Mouse (Mus musculus) retina, postnatal 7 days (tissue): ENCODE measurements around the gene Vav1.
A peak's percentile ranks its signal among the peaks of the same experiment; 100 is the strongest.
"Not testable (repeated sequence)": the region's sequence is repeated elsewhere in the genome, so short reads cannot be mapped to it uniquely, and the experiment has no call there.

Source experiments
- DNase-seq: peaks from one replicate; pipeline ENCODE4 v3.0.0-alpha.2; 2012; ENCODE audit warnings: low read depth, low spot score

The Vav1 gene

DNA sequence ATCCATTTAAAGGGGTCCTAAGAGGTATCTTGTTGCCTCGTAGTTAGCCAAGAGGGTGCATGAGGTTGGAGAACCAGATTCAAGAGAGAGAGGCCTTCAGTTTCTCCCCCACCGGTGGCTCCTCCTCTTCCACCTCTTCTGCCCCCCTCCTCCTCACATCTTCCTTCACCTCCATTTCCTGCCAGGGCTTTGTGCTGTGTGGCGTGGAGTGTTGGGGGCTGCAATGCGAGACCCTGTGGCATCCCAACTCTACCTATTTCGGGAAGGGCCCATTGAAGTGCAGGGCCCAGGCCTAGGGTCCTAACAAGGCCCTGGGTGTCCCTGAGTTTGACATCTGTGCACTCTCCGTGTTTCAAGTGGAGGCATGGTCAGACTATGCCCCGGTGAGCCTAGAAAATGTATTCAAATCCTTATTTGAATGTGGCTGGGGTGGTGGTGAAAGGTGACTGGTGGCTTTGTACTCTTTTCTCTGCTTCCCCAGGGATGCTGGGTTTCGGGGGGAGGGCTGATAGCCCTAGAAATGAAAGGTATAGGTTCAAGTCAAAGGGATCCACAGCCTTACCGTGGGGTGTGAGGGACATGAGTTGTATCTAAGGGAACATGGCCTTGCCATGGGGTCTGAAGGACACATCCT, 808 bp downstream of the Vav1 start:
- DNase-seq = no peak

DNA sequence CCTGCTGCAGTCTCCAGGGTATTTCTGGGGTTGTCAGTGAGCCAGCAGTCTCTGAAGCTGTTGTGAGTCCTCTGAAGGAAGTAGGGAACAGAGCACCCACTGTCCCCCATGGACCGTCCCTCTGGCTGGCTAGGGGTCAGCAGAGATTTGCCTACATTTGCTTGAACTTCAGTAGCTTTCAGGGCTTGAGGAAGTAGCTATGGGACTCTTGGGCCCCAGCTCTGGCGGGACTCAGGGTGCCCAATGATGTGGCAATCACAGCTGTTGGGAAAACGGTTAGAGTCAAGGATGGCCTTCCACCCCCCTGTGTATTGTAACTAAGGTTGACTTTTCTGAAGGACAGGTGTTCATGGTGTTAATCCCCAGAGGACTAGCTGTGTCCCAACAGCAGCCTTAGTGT, 1.5 kb downstream of the Vav1 start:
- no peak for DNase-seq

DNA sequence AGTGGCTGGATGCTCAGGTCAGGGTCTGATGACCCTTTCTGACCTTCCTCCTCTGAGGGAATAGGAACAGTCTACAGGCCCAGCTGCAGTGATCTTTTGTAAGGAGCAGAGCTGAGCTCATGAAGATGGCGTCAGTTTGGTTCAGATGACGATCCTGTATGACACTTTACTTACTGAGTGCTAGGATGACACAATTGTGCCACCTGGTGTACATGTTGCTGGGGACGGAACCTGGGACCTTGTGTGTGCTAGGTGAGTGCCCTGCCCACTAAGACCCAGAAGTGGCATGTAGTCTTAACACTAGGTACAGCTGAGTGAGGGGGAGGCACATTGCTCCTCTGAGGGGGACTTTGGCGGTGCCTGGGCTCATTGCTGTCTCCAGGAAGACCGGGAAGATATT, 5.0 kb downstream of the Vav1 start:
- no peak for DNase-seq

DNA sequence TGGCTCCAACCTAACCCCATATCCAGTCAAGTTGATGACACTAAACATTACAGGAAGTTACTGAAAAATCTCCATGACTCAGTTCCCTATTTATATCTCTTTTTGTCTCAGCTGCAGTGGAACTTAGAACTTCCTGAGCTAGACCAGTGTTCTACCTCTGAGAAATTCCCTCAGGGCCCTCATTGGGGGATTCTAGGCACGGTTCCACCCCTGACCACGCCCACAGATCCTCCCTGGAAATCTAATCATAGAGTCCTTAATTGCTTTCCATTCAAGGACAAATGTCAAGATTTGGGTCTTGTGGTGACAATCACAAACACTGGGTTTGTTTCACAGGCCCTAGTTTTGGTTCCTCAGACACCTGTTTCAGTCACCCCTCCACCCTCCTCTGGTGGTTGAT, 6.2 kb downstream of the Vav1 start:
- DNase-seq = no peak

DNA sequence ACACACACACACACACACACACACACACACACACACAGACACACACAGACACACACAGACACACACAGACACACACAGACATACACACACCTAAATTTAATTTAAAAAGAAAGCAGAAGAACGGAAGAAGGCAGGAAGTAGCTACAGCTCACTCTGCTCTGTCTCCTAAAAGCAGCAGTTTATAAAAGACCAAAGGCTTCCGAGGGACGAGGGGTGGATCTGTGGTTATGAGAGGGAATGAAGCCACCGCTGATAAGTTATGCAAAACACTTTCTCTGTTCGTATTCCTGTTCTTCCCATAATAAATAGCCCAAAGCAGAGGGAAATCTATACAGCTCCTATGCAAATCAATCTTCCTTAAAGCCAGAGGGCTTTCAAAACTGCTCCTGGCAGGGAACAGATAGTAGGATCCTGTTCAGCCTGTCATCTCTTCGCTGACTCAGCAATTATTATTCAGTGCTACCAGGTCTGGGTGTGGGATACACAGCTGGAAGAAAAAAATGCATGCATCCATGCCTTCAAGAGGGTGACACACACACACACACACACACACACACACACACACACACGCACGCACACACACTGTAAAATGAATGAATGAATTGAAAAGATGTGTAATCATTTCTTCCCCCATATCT, 7.9 kb downstream of the Vav1 start:
- no peak for DNase-seq

DNA sequence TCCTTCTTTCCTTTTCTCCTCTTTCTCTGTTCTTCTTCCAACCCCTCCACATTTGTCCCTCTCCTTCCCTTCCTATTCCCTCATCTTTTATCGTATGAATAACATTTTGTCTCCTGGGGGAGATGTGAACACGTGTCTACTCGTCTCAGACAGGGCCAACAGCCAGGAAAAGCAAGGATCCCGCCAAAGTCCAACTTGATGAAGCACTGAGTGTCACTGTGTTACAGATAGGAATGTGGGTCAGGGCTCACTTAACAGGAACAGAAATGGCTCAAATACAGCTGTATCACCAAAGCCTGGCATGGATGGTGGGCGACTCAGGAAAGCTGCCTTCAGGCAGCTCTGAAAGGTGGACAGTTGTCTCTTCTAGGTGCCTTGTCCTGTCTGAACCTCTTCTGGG, 10.4 kb downstream of the Vav1 start:
- DNase-seq = no peak

DNA sequence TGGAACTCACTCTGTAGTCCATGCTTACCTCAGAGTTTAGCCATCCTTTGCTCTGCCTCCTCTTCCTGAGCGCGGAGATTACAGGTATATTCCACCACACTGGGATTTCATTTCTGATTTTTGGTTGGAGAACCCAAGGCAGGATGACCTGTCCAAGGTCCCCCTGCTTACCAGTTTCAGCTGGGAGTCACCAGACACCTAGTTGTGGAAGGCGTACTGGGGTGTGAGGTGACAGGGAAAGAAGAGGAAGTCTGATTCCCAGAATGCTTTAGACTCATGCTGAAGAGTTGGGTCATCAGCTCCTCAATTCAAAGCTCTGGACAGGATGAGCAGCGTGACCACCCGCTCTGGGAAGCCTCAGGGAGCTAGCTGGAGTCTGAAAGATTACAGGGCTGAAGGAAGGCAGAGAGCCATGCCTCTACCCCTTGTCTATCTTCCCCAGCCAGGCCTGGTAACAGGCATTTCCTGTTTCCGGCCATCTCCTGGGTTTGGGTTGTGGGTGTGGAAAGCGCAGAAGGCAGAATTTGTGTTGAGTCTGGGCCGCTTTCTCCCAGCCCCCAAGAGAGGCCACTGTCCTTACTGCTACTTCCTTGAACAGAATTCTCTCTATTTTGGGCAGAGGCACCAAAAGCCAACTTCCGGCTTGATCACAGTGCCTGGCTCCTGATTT, 11.2 kb downstream of the Vav1 start:
- DNase-seq = no peak

DNA sequence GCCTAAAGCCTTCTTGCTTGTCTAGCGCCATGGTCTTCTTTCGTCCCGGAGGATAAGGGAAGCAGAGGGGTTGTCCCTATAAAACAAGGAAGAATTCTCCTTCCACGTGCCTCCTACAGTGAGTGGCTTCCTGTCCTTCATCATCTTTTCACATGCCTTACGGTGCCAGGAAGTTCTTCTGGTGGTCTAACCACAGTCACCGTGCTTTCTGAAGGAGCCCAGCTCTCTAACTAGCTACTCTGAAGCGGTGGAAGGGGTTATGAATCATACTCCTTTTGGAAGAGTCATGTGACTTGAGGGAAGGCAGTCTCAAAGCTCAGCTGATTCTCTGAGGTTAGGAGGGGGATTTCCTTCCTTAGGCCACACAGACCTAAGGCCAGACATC, 11.8 kb downstream of the Vav1 start:
- DNase-seq = no peak

DNA sequence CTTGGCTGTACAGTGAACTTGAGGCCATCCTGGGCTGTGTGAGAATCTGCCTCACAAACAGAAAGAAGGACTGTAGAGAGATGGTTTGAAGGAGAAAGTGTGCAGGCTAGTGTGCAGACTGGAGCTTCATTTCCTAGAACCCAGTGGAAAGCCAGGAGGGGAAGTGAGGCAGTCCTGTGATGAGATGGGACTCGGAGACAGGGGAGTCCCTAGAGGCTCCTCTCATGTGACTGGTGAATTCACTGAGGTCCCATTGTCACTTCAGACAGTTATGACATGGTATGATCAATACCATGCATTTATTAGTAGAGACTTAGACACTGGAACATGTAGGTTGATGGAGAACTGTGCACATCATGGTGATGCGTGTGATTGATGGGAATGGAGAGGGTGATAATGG, 13.4 kb downstream of the Vav1 start:
- DNase-seq = no peak

DNA sequence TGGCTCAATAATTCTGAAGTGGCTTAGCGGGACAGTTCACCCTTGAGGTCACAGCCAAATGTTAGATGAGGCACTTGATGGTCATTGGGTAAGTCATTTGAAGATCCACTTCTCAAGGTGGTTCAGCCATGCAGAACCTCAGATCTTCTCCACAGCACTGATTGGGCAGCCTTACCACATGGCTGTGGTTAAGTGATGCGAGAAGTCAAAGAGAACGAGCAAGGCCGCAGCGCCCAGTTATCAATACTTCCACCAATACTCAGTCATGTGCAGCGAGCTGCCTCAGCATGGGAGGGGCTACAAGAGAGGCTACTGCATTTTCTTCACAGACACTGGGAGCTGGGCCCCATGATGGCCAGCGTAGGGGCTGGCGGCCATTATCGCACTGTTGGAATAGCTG, 14.1 kb downstream of the Vav1 start:
- DNase-seq = no peak

DNA sequence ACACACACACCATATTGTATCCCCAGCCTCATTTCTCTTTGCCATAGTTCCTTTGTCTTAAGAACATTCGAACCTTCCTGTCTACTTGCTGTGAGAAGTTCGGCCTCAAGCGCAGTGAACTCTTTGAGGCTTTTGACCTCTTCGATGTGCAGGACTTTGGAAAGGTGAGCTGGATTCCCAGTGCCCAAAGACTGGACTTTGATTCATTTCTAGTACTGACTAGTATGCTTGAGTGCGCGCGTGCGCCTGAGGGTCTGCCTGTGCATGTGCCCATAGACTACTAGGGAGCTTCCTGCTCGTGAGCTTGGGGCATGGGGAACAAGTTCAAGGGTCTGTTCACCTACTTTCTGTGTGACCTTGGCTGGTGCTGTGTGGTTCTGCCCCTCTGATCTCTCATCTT, 17.0 kb downstream of the Vav1 start:
- no peak for DNase-seq

DNA sequence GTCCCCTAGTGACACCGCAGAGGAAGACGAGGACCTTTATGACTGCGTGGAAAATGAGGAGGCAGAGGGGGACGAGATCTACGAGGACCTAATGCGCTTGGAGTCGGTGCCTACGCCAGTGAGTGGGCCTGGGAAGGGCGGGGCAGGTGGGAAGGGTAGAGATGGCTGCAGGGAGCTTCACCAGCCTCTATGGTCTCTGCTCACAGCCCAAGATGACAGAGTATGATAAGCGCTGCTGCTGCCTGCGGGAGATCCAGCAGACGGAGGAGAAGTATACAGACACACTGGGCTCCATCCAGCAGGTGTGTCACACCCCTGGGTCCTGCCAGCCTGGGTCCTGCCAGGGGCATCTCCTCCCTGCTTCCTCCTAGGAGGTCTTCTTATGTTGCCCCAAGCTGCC, 18.1 kb downstream of the Vav1 start:
- no peak for DNase-seq

DNA sequence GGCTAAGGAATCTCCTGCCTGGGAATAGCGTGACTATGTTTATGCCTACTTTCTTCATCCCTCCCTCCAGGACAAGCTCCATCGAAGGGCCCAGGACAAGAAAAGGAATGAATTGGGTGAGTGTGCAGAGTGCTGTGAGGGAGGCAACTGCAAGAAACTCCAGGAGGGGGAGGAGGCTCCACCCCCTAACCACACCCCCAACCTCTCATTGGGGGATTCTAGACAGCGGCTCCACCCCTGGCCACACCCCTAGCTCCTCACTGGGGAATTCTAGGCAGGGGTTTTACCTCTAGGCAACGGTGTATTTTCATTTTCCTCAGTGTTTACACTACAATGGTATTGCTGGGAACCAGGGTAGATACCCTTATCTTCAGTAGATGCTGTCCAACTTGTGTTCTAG, 26.7 kb downstream of the Vav1 start:
- no peak for DNase-seq

DNA sequence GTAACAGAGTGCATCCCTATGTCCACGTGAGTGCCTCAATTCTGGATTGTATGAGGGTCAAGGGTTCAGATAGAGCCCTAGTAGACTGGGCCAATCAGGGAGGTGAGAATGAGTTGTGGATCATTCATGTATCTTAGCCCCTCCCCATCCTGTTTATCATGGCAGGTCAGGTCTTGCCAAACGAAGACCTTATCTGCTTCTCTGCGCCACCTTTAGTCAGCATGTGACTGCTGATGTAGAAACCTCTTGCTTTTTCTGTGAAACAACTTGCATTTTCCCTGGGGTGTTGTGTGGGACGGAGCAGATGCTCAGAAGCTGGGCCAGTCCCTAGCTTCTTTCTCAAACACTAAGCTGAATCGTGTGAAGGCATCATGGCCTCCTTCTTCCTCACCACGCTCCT, 28.2 kb downstream of the Vav1 start:
- no peak for DNase-seq

DNA sequence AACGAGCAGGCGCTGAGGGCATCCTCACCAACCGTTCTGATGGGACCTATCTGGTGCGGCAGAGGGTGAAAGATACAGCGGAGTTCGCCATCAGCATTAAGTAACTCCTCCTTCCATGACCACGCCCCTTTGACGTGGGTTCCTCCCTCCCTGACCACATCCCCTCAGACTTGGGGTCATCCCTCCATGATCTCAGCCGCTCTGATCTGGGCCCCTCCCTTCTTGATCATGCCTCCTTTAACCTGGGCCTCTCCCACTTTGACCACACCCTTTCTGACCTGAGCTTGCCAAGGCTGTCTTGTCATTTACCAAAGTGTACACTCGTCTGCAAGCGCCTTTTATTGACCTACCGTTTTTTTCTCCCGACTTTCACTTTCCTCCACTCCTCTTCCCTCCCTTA, 32.9 kb downstream of the Vav1 start:
- DNase-seq = no peak

DNA sequence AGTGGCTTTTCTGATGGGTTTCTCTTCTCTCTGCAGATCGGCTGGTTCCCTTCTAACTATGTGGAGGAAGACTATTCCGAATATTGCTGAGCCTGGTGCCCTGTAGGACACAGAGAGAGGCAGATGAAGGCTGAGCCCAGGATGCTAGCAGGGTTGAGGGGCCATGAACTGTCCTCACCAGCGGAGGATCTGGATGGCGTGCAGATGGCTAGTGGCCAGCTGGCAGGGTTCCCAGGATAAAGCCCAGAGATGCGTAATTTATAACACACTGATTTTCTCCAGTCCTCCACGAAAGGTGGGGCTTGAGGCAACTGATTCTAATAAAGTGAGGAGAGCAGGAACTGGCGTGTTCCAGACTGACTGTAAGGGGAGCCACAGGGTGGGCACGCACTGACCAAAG, 48.7 kb downstream of the Vav1 start:
- DNase-seq = no peak

DNA sequence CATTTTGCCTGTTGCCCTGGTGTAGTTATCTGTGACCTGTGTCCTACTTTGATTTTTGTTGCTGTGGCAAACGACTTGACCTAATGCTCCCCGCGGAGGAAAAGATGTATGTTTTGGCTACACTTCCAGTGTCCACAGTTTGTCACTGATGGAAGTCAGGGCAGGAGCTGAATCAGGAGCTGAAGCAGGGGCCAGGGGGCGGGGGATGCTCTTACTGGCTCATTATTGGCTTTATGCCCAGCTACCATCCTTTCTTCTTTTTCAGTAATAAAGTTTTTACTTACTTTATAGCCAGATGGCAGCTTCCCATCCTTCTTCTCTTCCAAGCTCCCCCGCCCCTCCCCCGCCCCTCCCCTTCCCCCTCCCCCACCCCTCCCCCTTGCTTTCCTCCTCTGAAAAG, 50.0 kb downstream of the Vav1 start:
- DNase-seq = no peak

DNA sequence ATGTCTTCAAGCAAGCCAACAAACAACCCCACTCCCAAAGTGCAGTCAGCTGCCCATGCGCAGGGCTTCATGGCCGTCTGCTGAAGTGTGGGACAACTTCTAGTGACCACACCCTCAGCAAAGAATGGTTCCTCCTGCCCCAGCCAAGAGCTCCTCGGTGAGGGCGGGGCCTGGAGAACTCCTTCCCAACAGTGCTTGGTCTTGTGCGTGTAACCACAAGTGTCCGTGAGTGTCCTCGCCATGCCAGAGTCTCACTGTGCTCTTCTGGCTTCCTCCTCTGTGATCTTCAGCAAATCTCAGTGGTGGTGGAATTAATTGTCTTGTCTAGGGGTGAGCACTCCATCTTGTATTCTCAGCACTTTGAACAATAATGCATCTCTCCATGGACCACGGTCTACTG, 52.1 kb downstream of the Vav1 start:
- DNase-seq = no peak

DNA sequence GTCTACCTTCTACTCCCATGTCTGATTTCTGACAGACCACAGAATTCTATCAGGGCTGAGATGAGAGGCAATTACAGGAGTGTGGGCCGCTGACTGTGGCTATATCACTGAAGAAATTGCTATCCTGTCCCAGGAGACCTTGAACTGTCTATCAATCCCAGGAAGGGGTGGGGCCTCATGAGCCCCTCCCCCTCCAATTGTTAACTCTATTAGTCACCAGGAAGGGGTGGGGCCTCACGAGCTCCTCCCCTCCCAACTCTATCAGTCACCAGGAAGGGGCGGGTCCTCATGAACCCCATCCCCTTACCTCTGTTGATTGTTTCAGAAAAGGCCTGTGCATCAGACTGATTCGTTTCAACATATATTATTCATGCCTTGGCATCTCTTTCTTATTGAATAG, 53.3 kb downstream of the Vav1 start:
- no peak for DNase-seq

DNA sequence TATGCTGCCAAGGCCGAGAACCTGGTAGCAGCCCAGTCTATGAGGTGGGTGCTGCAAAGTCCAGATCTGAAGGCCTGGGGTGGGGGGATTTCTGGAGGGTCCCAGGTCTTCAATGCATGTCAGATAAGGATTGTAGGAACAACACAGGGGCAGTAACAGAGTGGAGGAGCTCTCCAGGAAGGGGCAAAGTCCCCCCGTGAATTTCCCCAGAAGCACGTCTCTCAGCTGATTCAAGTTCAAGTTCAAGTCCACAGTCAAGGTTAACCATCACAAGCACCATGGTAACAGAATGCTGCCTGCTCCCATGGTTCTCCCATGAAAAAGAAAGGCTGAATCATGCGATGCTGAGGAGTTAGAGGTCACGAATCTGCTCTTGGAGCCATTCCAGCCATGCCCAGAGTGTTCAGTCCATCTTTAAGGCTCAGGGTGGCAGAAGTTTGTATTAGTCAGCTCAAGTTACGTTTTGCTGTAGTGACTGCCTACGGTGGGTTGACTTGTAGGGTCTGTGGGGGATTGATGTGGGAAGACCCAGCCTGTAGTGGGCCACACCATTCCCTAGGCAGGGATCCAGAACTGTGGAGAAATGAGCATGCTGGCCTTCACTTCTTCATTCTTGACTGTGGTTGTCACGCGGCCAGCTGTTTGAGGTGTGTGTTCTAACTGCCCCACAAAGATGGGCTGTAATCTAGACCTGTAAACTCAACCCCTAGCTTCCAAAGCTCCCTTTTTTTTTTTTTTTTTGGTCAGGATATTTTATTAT, 55.3 kb downstream of the Vav1 start:
- no peak for DNase-seq

DNA sequence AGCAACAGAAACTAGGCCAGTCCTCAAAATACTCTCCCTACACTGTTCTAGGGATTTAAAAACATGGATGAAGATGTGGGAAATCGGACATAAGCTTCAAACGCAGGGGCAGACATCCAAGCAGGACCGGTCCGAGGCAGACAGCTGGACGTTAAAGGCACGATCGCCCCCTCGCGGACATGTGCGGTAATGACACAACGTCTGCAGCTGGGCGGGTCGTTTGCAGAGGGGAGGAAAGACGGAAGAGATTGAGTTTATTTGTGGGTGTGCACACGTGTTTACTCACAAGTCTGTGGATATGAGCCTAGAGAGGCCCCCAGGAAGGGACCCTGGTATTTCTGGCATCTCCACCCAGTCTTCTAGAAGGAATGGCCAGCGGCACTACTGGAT, 55.9 kb downstream of the Vav1 start:
- peak; percentile 62 for DNase-seq

DNA sequence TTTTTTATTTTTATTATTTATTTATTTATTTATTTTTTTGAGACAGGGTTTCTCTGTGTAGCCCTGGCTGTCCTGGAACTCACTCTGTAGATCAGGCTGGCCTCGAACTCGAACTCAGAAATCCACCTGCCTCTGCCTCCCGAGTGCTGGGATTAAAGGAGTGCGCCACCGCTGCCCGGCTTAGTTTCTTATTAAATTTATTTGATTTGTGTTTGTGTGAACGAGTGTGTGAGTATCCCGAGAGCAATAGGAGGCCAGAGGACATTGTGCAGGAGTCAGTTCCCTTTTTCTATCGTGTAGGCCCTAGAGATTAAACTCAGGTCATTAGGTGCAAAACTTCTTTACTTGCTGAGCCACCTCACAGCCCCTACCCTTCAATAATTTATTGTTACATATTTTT, 56.3 kb downstream of the Vav1 start:
- not testable (repeated sequence) for DNase-seq
